Mouse (Mus musculus) left cerebral cortex, postnatal 10 days (tissue): ENCODE data around the gene Zfp709. TPM values are rescaled to one million over a fixed set of nuclear protein-coding genes. Genes with fewer than 3 reads are reported as not detected.
"Not testable (repeated sequence)": the region's sequence is repeated elsewhere in the genome, so short reads cannot be mapped to it uniquely, and the experiment has no call there.

Experiments used
- DNase-seq, 2 experiments: peaks; one replicate each; pipeline ENCODE4 v3.0.0; 2021 to 2022; ENCODE audit warnings: low spot score in 2 of 2, mixed read lengths in 1 of 2; ENCODE audit errors: extremely low spot score in 1 of 2
- intact Hi-C: fragments of 180-260 bp; cut with DNase I; formaldehyde crosslinking; loops from one replicate; pipeline ENCODE4 v1.15.1; 2025
- total RNA-seq, 2 experiments: library from RNA; stranded (reverse); gene quantifications; 2 replicates each; pipeline ENCODE4 v1.2.3; 2021

The Zfp709 gene
- total RNA-seq, 2 experiments from 2014 or later = 12.1 to 13.3 TPM

DNA sequence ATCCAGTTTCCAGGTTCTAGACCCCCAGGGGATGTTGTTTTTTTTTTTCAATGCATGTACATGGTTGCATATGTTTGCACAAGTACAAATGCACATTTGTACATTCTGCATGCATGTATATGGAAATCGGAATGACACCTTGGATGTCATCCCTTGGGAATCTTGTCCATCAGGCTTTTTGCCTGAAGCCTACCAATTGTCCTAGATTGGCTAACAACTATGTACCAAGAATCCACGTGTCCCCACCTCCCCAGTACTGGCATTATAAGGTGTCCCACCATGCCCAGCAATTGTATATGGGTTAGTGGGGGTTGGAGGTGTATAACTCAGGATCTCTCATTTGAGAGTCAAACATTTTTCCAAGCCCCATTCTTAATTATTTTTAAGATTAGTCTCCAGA, 30.5 kb downstream of the Zfp709 start:
- intact Hi-C loops = no loop called here

GRCm38 (mm10) chr8:71922567-71923401, 41.0 kb downstream of the Zfp709 start:
- intact Hi-C loops = loop anchor here (2.0 kb wide), 1 partner anchor 14 kb away; the partner anchor contains the start of genes Zfp617 and Zfp882
- DNase-seq = peak; percentile 95 to 97

More for the DNA sequence above, 30.5 kb downstream of the Zfp709 start:
- DNase-seq = no peak

- no peak for DNase-seq
- intact Hi-C loops = no loop called here
These were observed 44.0 kb downstream of the Zfp709 start for GRCm38 (mm10) chr8:71925791-71926190.

DNA sequence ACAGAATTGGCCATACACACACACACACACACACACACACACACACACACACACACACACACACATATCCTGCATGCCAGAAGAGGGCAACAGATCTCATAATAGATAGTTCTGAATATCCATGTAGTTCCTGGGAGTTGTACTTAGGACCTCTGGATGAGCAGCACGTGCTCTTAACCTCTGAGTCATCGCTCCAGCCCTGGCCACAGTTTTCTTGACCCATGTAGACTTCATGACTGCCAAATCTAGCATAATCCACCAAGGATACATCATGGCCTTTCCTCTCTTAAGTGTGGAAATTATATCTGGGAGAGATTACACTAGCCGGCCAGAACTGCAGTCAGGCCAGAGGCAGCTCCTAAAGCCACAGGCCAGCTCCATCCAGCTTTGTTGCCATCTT, 44.7 kb downstream of the Zfp709 start:
- intact Hi-C loops = no loop called here

GRCm38 (mm10) chr8:71927779-71928178, 46.0 kb downstream of the Zfp709 start:
- intact Hi-C loops = no loop called here
- DNase-seq = no peak

More for the DNA sequence above, 44.7 kb downstream of the Zfp709 start:
- no peak for DNase-seq

- intact Hi-C loops, DNase-seq: not testable (repeated sequence)
These were observed 56.2 kb downstream of the Zfp709 start for GRCm38 (mm10) chr8:71938037-71938436.

GRCm38 (mm10) chr8:71940293-71941208, 58.7 kb downstream of the Zfp709 start:
- intact Hi-C loops = no loop called here

DNA sequence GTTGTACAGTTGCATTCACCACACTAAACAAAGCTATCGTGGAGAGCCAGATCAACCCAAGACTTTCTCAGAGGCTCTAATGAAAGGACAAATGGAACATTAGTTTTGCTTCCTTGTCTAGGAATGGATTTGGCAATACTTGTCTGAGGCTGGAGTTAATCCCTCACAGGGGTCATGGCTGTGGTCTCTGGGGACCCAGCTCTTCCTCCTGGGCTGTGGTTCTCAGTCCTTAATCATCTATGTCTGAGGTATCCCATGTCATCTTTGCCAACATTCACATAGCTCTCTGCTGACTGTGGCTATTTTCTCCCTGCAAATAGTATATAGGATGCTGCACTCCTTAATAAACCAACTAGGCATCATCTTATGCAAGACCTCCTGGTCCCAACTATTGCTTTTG, 60.0 kb downstream of the Zfp709 start:
- no peak for DNase-seq
- intact Hi-C loops = no loop called here

More at GRCm38 (mm10) chr8:71940293-71941208, 58.7 kb downstream of the Zfp709 start:
- DNase-seq = no peak

Other genes starting within 250 kb of the Zfp709 start
- 100 to 1,000 TPM; 279 to 290 TPM for gene Unc13a, start 210.3 kb upstream of the Zfp709 start, total RNA-seq
- gene Jak3, start 205.7 kb upstream of the Zfp709 start, total RNA-seq = 1 to 10 TPM; 6.1 to 6.6 TPM
- gene Insl3, start 192.8 kb upstream of the Zfp709 start, total RNA-seq = 1 to 10 TPM; 1.2 to 2.0 TPM
- gene B3gnt3, start 180.2 kb upstream of the Zfp709 start, total RNA-seq = under 1 TPM; 0.26 to 0.41 TPM
- gene Fcho1, start 156.3 kb upstream of the Zfp709 start, total RNA-seq = 100 to 1,000 TPM; 139 to 143 TPM
- 1 to 10 TPM; 9.9 to 10.0 TPM for gene Zfp882, start 26.6 kb downstream of the Zfp709 start, total RNA-seq
- 10 to 100 TPM; 27.4 to 30.0 TPM for gene Zfp617, start 26.6 kb downstream of the Zfp709 start, total RNA-seq
- 10 to 100 TPM; 12.5 to 14.5 TPM for gene Zfp961, start 69.0 kb downstream of the Zfp709 start, total RNA-seq
- not detected for gene Cyp4f18, start 127.6 kb downstream of the Zfp709 start, total RNA-seq
- gene Olfr372, start 159.2 kb downstream of the Zfp709 start, total RNA-seq = not detected
- not detected for gene Olfr373, start 201.2 kb downstream of the Zfp709 start, total RNA-seq
- gene Olfr374, start 225.0 kb downstream of the Zfp709 start, total RNA-seq = not detected